Mouse (Mus musculus) cortical plate, adult 2 months (tissue): ENCODE measurements around the gene Otud3. TPM values are rescaled to one million over a fixed set of nuclear protein-coding genes. Genes with fewer than 3 reads are reported as not detected.
A peak's percentile ranks its signal among the peaks of the same experiment; 100 is the strongest.
"Not testable (repeated sequence)": the region's sequence is repeated elsewhere in the genome, so short reads cannot be mapped to it uniquely, and the experiment has no call there.

Source experiments
- H3K27ac ChIP-seq: fragments of 200-500 bp; 2 replicates; pipeline ENCODE4 v1.5.1; 2012; ENCODE audit warnings: low read length, control low read depth, inconsistent platforms; ENCODE audit not compliant: insufficient read depth
- H3K4me1 ChIP-seq: fragments of 200-500 bp; 2 replicates; pipeline ENCODE4 v1.6.1; 2011; ENCODE audit warnings: low read length; ENCODE audit not compliant: control insufficient read depth, insufficient read depth
- H3K4me3 ChIP-seq: fragments of 200-500 bp; 2 replicates; pipeline ENCODE4 v1.5.1; 2011; ENCODE audit warnings: mild to moderate bottlenecking, low read length, control low read depth; ENCODE audit not compliant: insufficient read depth
- CTCF ChIP-seq: fragments of 200-500 bp; IDR thresholded peaks from 2 replicates; pipeline ENCODE4 v1.5.1; 2011; ENCODE audit warnings: mild to moderate bottlenecking, control low read depth, low read length; ENCODE audit not compliant: insufficient read depth; ENCODE audit errors: extremely low read depth
- POLR2A ChIP-seq: fragments of 200-500 bp; IDR thresholded peaks from 2 replicates; pipeline ENCODE4 v1.6.1; 2011; ENCODE audit warnings: mild to moderate bottlenecking, low read length, control low read depth; ENCODE audit not compliant: insufficient read depth; ENCODE audit errors: extremely low read depth
- polyA plus RNA-seq: library from polyadenylated mRNA; depleted of rRNA; stranded (reverse); fragments of >200 nt; gene quantifications from 2 replicates; pipeline ENCODE4 v1.2.3, GENCODE M21; 2012

Otud3 gene
- polyA plus RNA-seq, 1 experiment, result 14.7 TPM

DNA sequence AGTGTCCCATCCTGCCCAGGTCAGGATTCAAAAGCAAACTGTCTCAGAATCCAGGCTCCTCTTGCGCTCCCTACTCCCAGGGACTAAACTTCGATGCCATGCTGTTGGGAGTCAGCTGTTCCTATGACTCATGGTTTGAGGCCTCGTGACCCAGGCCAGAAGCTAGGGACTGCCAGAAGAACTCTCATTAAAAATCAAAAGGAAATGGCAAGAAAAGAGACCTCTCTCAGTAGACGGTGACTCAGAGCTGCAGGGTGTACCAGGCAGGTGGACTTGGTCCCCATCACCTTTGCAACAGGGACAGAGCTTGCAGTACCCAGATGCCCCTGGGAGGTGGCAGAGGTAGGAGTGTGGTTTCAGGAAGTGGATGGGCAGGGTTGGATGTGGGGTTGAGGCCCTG lies 36.0 kb downstream of the Otud3 start, which contains the start of gene Pla2g2e:
Gene Pla2g2e (plus strand): TSS at position 212 of the 400 bp plus-strand sequence.
- TF ChIP-seq POLR2A (no peak), CTCF (no peak)
- Histone ChIP-seq H3K4me3 (no peak within 1 kb of the TSS), H3K4me1 (no peaks in the 10 kb centered on the region), H3K27ac (no peak within 1 kb of the TSS)

DNA sequence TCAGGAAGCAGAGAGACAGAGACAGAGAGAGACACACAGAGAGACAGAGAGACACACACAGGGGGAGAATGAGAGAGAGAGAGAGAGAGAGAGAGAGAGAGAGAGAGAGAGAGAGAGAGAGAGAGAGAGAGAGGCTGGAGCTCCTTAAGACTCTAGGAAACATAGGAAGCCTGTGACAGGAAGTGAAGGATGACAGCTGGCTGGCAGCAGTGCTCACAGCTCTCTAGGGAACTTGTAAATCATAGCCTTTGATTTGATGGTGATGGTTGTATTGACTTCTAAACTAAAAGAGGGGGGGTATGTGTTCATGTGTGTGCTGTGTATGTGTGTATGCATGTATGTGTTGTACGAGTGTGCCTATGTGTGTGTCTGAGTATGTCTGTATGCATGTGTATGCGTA lies 37.8 kb downstream of the Otud3 start:
- no peaks in the 10 kb centered on the region for H3K4me1 ChIP-seq
- TF ChIP-seq CTCF (no peak), POLR2A (no peak)
- no peak overlapping the region for H3K27ac ChIP-seq
- H3K4me3 ChIP-seq, result no peak overlapping the region

DNA sequence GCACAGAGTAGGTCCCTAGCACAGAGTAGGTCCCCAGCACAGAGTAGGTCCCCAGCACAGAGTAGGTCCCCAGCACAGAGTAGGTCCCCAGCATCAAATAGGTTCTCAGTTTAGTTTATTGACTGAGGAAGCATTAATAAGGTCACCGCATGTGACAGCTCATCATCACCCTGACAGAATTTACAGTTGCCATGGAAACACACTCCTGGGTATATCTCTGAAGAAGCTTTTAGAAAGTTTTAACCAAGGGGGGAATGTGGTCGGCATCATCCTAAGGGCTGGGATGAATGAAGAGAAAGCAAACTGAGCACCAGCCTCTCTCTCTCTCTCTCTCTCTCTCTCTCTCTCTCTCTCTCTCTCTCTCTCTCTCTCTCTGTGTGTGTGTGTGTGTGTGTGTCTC lies 38.5 kb downstream of the Otud3 start:
- not testable (repeated sequence) for H3K27ac ChIP-seq, H3K4me3 ChIP-seq, H3K4me1 ChIP-seq

DNA sequence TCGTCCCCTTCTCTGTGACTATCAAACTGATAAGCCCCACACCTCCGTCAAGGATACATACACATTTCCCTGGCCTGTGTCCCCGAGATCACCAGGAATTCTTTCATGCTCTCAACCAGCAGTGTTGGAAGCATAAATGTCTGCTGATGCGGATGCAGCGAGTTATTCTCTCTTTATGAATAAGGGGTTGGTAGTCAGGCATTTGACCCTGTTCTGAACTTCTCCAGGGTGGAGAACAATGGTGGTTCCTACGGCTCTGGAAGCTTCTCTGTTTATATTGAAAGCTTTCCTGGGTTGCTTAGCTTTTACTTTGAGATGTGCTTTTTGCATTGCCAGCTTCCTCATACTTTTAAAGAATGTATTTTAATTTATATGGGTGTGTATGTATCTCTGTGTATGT lies 39.9 kb downstream of the Otud3 start, which contains the start of gene Gm13030:
Gene Gm13030 (minus strand): TSS at position 101 of the 400 bp plus-strand sequence.
- TF ChIP-seq CTCF (no peak), POLR2A (no peak)
- H3K4me1 ChIP-seq, result no peaks in the 10 kb centered on the region
- H3K27ac ChIP-seq, result no peak within 1 kb of the TSS
- H3K4me3 ChIP-seq, result no peak within 1 kb of the TSS

DNA sequence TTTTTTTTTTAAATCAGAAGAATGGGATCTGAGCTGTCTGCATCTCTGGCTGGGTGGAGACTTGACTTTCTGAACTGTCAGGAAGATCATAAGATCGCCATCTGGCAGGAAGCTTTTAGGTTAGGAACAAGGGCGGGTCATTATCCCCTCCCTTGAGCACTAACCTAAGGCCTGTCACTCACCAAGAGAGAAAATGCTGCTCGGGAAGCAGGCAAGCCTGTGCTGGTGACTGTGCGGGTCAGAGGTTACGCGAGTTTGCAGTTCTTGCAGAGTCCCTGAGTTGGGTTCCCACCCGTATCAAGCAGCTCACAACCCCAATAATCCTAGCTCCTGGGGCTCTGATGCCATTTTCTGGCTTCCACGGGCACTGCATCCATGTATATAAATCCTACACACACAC lies 45.1 kb downstream of the Otud3 start:
- Histone ChIP-seq H3K4me3 (no peak overlapping the region), H3K27ac (no peak overlapping the region), H3K4me1 (no peaks in the 10 kb centered on the region)
- TF ChIP-seq CTCF (no peak), POLR2A (no peak)

DNA sequence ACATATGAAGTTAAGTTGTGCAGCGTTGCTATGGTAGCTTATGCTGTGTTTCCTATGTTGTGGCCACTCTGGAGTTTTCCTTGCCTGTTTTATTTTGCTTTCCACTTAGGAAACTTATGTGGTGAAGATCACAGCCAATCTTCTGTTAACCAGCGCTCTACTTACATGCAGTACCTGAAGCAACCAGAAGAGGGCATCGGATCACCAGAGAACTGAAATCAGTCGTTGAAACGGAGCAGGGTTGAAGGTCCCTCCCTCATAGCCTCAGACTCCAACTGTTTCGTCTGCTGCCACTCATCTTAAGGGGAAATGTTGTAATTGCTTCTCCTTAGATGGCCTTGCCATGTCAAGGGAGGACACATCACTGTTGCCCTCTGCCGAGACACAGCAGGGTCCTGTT lies 47.3 kb downstream of the Otud3 start:
- Histone ChIP-seq H3K4me1 (no peaks in the 10 kb centered on the region), H3K4me3 (no peak overlapping the region), H3K27ac (no peak overlapping the region)
- TF ChIP-seq CTCF, result peak; percentile 86
- TF ChIP-seq POLR2A, result no peak

DNA sequence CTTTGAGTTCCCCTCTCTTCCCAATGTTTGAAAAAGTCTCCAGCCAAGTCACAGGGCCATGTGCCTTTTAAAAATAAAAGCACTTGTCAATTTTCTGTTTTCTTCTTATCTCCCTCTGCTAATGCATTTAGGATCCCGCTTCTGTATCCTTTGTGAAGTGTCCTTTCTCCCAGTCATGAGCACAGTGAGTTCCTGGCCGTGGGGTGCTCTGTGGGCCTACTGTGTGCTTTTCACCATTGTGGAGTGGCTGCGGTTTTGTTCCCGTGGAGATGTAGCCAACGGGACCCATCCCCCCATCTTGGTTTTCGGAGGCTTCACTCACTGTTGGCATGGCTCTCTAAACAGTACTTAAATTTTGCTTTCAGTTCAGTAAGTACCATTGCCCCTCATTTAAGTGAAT lies 47.8 kb downstream of the Otud3 start:
- Histone ChIP-seq H3K27ac (no peak overlapping the region), H3K4me1 (no peaks in the 10 kb centered on the region), H3K4me3 (no peak overlapping the region)
- TF ChIP-seq CTCF (no peak), POLR2A (no peak)

DNA sequence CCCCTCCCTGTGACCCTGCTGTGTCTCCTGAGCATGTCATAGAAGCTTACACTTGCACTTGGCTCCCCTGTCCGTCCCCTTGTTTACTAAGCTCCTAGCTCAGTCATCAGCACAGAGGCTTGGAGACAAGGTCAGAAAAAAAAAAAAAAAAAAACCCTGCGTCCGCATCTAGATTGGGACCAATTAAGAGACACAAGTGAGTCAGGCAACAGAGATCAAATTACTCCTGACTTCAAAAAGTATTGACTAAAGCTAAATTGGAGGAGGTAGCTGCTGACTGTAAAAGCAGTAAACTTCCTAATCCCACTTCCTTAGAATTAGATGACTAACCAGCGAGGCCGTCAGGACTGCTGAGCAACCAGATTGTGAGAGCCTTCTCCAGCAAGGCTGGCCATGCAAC lies 48.7 kb downstream of the Otud3 start:
- H3K27ac ChIP-seq, result no peak overlapping the region
- no peak for TF ChIP-seq POLR2A
- H3K4me3 ChIP-seq, result no peak overlapping the region
- H3K4me1 ChIP-seq, result no peaks in the 10 kb centered on the region

DNA sequence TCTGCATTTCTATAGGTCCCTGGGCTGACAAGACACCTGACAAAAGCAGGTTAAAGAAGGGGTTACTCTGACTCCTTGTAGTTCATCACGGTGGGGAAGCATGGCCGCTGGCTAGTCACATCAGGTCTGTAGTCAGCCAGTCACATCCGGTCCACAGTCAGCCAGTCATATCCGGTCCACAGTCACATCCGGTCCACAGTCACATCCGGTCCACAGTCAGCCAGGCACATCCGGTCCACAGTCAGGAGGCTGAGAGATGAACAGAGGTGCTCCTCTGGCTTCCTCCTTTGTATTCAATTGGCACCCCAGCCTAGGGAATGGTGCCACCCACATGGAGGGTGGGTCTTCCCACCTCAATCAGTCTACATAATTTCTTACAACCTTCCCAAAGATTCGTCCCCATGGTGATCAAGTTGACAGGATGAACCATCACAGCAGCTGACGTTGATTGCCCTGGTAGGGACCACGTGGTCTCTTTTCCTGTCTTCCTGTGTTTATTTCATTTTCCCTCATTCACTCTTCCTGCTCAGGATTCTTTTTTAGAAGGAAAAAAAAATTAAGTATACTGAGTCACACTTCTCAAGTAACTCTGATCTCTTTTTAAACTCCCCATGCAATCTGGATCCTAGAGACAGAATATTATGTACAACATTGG lies 50.3 kb downstream of the Otud3 start, which contains the start of gene Pla2g5:
Gene Pla2g5 (minus strand): TSS at position 139 of the 655 bp plus-strand sequence.
- no peak within 1 kb of the TSS for H3K4me3 ChIP-seq
- TF ChIP-seq POLR2A (no peak), CTCF (no peak)
- H3K4me1 ChIP-seq, result no peaks in the 10 kb centered on the region
- H3K27ac ChIP-seq, result no peak within 1 kb of the TSS

DNA sequence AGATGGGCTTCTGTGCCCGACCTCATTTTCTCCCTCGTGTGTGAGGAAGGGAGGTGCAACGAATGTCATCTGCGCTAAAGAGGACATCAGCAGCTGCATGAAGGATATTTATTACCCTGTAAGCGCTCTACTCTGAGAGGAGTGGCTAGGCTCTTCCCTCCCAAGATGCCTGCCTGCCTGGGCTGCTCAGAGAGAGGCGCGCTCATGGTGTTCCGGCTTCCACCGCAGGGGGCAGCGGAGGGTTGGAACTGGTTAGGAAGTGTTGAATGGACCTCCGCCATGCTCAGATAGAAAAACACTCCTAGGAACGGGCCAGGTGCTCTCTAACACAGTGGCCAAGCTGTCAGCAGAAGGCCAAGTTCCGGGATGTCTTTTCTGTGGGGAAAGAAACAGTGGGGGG lies 54.0 kb downstream of the Otud3 start:
- peaks cover 3% of the 10 kb centered on the region; the same call in 1 of the 2 replicates for H3K4me1 ChIP-seq
- no peak overlapping the region for H3K27ac ChIP-seq
- no peak for TF ChIP-seq POLR2A
- peak; percentile 37; the same call in 1 of the 2 replicates for TF ChIP-seq CTCF
- no peak overlapping the region for H3K4me3 ChIP-seq

DNA sequence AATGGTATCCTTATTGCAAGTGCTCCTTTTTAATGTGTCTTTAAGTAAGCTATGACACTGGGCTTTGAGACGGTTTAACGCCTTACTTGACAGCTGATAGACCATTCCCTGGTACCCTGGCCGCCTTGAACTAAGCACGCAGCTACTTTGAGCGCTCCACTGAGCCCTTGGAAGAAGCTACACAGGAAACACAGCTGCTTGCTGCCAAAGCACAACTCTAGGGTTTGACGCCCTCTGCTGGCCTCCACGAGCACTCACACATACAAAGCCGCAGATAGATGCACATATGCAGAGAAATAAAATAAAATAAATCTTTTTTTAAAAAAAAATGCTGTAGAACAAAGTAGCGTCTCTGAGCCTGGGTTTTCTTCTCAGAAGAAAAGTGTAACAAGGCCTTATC lies 54.5 kb downstream of the Otud3 start:
- peaks cover 3% of the 10 kb centered on the region; the same call in 1 of the 2 replicates for H3K4me1 ChIP-seq
- H3K27ac ChIP-seq, result no peak overlapping the region
- H3K4me3 ChIP-seq, result no peak overlapping the region
- no peak for TF ChIP-seq POLR2A
- TF ChIP-seq CTCF, result peak; percentile 57
